Mouse (Mus musculus): Measurements from ENCODE around the gene Ugt1a6a.

Gene Ugt1a6a

GRCm38 (mm10) chr1:88264237-88264868, 129.7 kb downstream of the Ugt1a6a start:
- DNase-seq (ENCODE audit: extremely low spot score, low spot score): no peak

- no peak for DNase-seq (ENCODE audit: extremely low spot score, low spot score)
Observed at GRCm38 (mm10) chr1:88264869-88265240, 130.2 kb downstream of the Ugt1a6a start.

GRCm38 (mm10) chr1:88266123-88266522, 131.5 kb downstream of the Ugt1a6a start:
- no peak for DNase-seq (ENCODE audit: extremely low spot score, low spot score)

GRCm38 (mm10) chr1:88267489-88267888, 132.9 kb downstream of the Ugt1a6a start:
- no peak for DNase-seq (ENCODE audit: extremely low spot score, low spot score)

GRCm38 (mm10) chr1:88268070-88268469, 133.5 kb downstream of the Ugt1a6a start:
- no peak for DNase-seq (ENCODE audit: extremely low spot score, low spot score)
